Mouse (Mus musculus): ENCODE results near the gene Vmn2r66.

Vmn2r66 gene

DNA sequence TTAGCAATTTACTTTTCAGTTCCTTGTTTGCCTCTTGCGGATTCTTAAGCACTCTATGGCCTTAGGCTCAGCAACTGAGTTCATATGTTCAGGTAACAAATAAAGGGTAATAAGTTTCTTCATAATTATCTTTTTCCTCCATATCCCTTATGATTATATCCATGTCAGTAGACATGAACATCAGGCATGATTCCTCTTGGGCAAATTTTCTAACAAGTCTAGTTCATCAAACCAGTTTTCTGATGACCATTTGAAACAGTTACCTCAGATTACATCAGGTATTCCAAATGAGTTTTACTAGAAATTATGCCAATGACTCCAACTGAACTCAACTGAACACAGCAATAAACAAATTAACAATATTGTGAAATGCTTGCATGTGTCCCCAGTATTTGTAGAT is at the start of gene Vmn2r66:
Gene Vmn2r66 (minus strand): TSS at position 101 of the 400 bp plus-strand sequence.
- DNase-seq (ENCODE audit: extremely low read depth, low read depth) = no peak

DNA sequence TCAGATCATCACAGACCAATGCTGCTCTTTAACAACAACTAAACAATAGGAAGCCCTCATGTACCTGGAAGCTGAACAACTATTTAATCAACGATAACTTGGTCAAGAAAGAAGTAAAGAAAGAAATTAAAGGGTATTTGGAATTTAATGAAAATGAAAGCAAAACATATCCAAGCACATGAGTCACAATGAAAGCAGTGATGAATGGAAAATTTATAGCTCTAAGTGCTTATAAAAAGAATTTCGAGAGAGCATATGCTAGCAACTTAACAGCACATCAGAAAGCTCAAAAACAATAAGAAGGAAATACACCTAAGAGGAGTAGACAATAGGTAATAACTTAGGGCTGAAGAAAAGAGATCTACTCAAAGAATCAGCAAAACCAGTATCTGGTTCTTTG is 15.4 kb downstream of the Vmn2r66 start:
- DNase-seq (ENCODE audit: extremely low read depth, low read depth) = no peak

DNA sequence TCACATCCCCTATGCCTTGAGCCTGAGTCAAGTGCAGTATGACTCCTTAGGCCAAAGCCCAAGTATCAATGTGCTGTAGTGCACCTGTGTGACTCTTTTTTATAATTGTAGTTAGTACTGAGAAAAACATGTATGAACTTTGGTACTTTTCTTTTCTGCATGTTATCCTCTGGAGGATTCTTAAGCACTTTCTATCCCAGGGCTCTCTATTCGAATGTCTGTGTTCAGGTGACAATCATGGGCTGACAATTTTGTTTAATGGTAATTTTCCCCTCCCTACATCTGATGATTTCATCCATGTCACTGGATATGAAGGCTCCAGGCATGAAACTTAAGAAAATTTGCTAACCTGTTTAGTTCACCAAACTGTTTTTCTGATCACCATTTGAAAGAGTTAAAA is 48.1 kb downstream of the Vmn2r66 start, which contains the start of gene Vmn2r65:
Gene Vmn2r65 (minus strand): TSS at position 101 of the 400 bp plus-strand sequence.
- no peak for DNase-seq (ENCODE audit: extremely low read depth, low read depth)

Data from MEL-GATA-1-ER (cell line).